Mouse (Mus musculus): ENCODE data around the gene Asf1b. TPM values are rescaled to one million over a fixed set of nuclear protein-coding genes. Genes with fewer than 3 reads are reported as not detected.

Asf1b gene
- 1.2 and 1.4 TPM in 2 replicates for polyA plus RNA-seq (2021; fragmentation: Nextera tagmentation)
- long read RNA-seq, experiment 1, partial matches to known transcripts, result 0 of 3 reads
- long read RNA-seq, experiment 1, other reads (novel, unspliced or antisense), result 0 of 3 reads
- long read RNA-seq, experiment 2, partial matches to known transcripts, result 0 of 1 reads
- long read RNA-seq, experiment 2, other reads (novel, unspliced or antisense), result 0 of 1 reads

DNA sequence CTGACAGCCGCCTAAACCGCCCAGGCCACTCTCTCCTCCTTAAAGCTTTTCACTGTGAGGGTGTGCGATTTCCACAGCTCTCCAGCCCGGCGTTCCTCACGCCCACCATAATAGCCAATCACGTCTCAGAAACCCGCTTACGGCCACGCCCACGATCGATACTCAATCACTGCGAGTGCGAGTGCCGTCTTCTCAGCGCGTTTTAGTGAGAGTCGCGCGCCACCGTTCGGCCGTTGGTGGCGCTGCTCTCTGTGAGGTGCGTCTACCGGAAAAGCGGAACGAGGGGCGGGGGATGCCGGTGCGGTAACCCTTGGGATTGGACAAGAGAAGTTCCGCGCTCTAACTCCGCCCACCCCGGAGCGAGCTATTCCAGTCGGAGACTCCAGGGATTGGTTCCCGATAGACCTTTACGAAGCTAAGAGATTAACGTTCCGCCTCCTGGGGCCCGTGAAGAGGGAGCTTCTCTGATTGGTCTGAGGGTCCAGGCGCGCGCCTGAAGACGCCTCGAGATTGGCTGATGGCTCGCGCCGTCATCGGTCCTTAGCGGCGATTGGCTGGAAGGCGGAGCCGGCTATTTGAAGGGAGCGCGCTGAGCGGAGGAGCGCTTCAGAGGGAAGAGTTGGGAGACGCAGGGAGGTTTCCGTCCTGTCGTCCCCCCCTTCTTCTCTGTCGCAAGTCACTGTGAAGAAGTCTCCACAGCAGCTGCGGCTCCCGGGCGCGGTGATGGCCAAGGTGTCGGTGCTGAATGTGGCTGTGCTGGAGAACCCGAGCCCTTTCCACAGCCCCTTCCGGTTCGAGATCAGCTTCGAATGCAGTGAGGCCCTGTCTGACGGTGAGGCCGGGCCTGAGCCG lies at the start of gene Asf1b, which contains the start of gene Gm10644:
Gene Asf1b (plus strand): TSS at position 402 of the 852 bp plus-strand sequence.
Gene Gm10644 (minus strand): TSS at position 100 of the 852 bp plus-strand sequence.

GRCm38 (mm10) chr8:83972150-83973120 lies 17.1 kb downstream of the Asf1b start, which contains the start of gene Prkaca:
Gene Prkaca (plus strand): TSS chr8:83972993.

DNA sequence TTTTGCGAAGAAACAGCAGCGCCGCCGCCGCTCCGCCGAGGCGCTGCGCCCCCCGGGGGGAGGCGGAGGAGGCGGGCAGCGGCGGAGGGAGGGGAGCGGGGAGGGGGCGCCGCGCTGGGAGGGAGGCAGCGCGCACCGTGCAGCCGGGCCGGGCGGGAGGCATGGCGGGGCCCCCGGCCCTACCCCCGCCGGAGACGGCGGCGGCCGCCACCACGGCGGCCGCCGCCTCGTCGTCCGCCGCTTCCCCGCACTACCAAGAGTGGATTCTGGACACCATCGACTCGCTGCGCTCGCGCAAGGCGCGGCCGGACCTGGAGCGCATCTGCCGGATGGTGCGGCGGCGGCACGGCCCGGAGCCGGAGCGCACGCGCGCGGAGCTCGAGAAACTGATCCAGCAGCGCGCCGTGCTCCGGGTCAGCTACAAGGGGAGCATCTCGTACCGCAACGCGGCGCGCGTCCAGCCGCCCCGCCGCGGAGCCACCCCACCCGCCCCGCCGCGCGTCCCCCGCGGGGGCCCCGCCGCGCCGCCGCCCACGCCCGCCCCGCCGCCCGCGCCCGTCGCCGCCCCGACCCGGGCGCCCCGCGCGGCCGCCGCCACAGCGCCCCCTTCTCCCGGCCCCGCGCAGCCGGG lies 42.3 kb downstream of the Asf1b start, which contains the start of gene Samd1:
Gene Samd1 (plus strand): TSS at position 162 of the 631 bp plus-strand sequence.

GRCm38 (mm10) chr8:84001281-84002000 lies 46.1 kb downstream of the Asf1b start, which contains the start of gene 1700067K01Rik:
Gene 1700067K01Rik (plus strand): TSS chr8:84001502.

GRCm38 (mm10) chr8:84011705-84012498 lies 56.6 kb downstream of the Asf1b start, which contains the start of gene 2210011C24Rik:
Gene 2210011C24Rik (minus strand): TSS chr8:84012171.

Other genes starting within 250 kb of the Asf1b start
- 18.2 and 24.2 TPM in 2 replicates for gene Ddx39, start 240.3 kb upstream of the Asf1b start, polyA plus RNA-seq (2021; fragmentation: Nextera tagmentation)
- gene Adgre5, start 214.2 kb upstream of the Asf1b start, polyA plus RNA-seq (2021; fragmentation: Nextera tagmentation), result 2.8 and 3.1 TPM in 2 replicates
- 12.5 and 34.5 TPM in 2 replicates for gene Adgrl1, start 55.4 kb upstream of the Asf1b start, polyA plus RNA-seq (2021; fragmentation: Nextera tagmentation)
- gene Gm10644, start 302 bp upstream of the Asf1b start, polyA plus RNA-seq (2021; fragmentation: Nextera tagmentation), result 0.45 and 0.54 TPM in 2 replicates
- 95.3 and 258 TPM in 2 replicates for gene Prkaca, start 17.5 kb downstream of the Asf1b start, polyA plus RNA-seq (2021; fragmentation: Nextera tagmentation)
- gene Samd1, start 42.2 kb downstream of the Asf1b start, polyA plus RNA-seq (2021; fragmentation: Nextera tagmentation), result 1.3 and 2.9 TPM in 2 replicates
- 0.38 and 0.40 TPM in 2 replicates for gene 1700067K01Rik, start 46.0 kb downstream of the Asf1b start, polyA plus RNA-seq (2021; fragmentation: Nextera tagmentation)
- gene 2210011C24Rik, start 56.7 kb downstream of the Asf1b start, polyA plus RNA-seq (2021; fragmentation: Nextera tagmentation), result 2.4 and 2.6 TPM in 2 replicates
- 0.71 and 1.6 TPM in 2 replicates for gene Palm3, start 66.0 kb downstream of the Asf1b start, polyA plus RNA-seq (2021; fragmentation: Nextera tagmentation)
- gene Il27ra, start 87.1 kb downstream of the Asf1b start, polyA plus RNA-seq (2021; fragmentation: Nextera tagmentation), result 0.15 and 0.23 TPM in 2 replicates
- not detected in 2 replicates for gene Rln3, start 89.5 kb downstream of the Asf1b start, polyA plus RNA-seq (2021; fragmentation: Nextera tagmentation)
- 0.79 and 1.6 TPM in 2 replicates for gene Gm10643, start 109.6 kb downstream of the Asf1b start, polyA plus RNA-seq (2021; fragmentation: Nextera tagmentation)
- gene Rfx1, start 111.3 kb downstream of the Asf1b start, polyA plus RNA-seq (2021; fragmentation: Nextera tagmentation), result 1.5 and 2.0 TPM in 2 replicates
- gene Dcaf15, start 149.3 kb downstream of the Asf1b start, polyA plus RNA-seq (2021; fragmentation: Nextera tagmentation), result 2.3 and 2.4 TPM in 2 replicates
- gene Podnl1, start 170.5 kb downstream of the Asf1b start, polyA plus RNA-seq (2021; fragmentation: Nextera tagmentation), result 0.06 TPM in 1 of 2 replicates, not detected in the other
- 9.9 and 10.6 TPM in 2 replicates for gene Cc2d1a, start 192.4 kb downstream of the Asf1b start, polyA plus RNA-seq (2021; fragmentation: Nextera tagmentation)
- 1.2 and 2.5 TPM in 2 replicates for gene 4930432K21Rik, start 192.5 kb downstream of the Asf1b start, polyA plus RNA-seq (2021; fragmentation: Nextera tagmentation)
- 4.0 and 5.1 TPM in 2 replicates for gene Nanos3, start 229.7 kb downstream of the Asf1b start, polyA plus RNA-seq (2021; fragmentation: Nextera tagmentation)

Measured in left cerebral cortex, adult 6 months (tissue).